Mouse (Mus musculus): ENCODE measurements around the gene Pctp. TPM values are rescaled to one million over a fixed set of nuclear protein-coding genes. Genes with fewer than 3 reads are reported as not detected.
A peak's percentile ranks its signal among the peaks of the same experiment; 100 is the strongest.

The Pctp gene
- total RNA-seq, 2 experiments from 2014 or later, result 2.3 to 3.1 TPM

DNA sequence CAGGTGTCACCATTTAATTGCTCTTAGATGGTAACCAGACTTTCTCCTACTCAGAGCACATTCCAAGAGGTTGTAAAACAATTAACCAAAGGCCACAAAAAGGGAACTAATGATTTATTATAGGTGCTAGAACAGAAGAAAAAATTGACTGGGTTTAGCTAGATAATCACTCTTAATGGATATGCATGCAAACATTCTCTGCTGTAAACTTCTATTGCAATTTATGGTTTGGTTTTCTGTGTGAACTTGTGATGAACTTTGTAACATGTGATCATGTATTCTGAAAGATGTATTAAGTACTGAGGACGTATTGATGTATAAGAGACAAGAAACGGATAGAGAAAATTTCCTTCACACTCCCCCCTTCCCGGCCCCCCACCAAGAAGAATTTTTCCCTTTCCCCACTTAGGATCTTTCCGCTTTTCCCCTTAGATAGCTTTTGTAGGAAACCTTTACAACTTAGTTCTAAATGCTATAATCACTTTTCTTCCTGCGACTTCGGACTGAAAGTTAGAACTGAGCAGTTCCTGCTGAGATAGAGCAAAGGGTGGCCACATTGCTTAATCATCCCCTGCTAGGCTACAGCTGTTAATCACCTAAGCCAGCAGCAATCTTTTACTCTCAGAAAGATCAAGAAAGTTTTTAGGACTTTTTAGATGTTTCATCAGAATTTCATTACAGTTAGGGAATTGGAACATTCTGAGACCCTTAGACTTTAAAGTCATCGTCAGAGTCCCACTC is 5.3 kb upstream of the Pctp start:
- no peak for DNase-seq

DNA sequence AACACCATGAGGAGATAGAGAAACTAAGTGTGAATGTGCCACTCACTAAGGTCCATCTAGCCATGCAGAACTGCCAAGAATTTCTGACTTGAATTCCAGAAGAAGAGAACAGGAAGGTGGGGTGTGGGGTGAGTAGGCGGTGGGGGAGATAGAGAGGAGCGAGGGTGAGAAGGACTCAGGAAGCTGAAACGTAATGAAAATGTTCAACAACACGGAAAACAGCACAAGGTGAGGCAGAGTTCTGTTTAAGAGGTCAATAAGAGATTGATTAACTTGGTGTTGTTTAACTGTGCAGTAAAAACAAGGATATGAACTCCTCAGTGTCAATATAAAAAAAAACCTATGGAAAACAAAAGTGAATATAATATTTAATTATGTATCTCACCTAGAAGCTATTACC is 3.4 kb upstream of the Pctp start:
- DNase-seq, result no peak

DNA sequence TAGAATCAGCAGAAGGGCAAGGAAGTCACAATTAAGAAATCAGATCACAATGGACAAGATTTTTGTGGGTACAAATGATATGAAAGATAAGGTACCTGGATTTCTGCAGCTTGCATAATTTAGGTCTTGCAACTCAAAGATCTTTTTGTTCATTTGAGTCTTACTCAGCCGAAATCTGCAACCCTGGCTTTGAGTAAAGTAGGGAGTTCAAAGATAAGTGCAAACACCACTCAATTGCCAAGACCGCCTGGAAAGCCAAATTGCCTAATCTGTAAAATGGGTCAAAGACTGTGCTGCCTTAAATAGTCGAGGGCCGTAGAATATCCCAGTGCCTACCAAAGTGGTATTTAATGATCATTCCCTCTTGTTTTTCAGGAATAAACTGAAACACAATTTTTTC is 692 bp upstream of the Pctp start:
- no peak for DNase-seq

DNA sequence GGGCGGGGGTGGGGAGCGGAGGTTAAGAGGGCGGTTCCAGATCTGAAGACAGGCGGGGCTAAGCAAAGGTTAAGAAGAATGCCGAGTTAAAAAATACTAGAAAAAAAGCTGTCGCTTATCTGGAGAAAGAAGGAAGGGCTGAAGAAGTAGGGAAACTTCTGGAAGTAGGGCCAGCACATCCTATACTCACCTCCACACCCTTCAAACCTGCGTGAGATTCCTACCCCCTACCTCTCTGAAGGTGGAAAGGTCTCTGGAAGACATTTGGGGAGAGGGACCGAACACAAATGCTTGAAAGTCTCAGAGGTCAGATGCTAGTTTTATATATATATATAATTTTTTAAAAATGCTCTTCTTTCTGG is 274 bp upstream of the Pctp start:
- DNase-seq, result no peak

DNA sequence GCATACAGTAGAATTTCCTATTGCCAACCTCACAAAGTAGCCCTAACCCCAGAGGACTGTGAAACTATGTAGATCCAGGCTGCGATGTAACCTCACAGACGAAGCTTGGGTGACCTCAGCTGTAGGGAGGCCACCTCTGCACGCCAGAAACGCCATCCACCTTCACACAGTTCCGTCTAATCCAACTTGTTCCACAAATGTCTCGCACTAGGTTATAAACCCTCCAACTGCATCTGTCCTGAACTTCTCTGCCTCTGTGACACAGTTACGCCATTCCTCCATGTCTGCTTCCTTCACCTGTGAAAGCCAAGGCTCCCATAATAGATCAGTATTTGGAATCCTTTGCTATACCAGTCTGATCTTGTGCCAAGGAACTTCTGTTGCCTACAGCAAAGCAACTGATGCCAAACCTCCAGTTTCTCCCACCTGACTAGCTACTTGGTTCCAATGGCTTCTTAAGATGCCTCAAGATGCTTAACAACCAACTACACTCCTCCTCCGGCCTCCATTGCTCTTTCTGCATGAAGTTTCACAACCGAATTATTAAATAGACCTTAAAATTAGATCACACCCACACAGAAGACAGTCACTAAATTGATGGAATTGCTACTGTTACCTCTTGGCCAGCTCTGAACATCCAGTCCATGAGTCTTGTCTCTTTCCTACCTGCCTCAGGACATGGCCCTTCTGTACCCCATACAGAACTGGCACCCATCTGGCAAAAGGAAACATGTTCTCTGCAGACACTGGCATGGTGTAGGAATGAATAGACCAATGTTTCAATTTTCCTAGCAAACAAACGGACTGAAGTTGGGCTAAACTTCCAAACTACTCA is 1.1 kb downstream of the Pctp start:
- no peak for DNase-seq

DNA sequence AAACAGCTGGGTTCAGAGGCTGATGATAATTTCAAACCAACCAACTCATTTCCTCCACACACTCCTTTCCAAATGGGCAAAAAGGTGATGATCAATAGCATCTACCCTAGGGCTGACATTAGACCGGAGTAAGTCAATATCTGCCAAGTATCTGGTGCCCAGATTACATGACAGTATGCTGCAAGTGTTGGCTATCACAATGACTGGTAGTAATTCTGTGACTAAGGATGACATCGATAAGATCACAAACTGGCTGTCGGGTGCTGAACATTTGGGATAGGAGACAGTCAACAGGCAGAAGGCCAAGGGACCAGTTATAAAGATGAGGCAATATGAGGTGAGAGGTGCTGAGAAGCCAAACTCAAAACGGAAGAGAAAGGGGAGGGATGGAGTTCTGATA is 2.0 kb downstream of the Pctp start:
- no peak for DNase-seq

DNA sequence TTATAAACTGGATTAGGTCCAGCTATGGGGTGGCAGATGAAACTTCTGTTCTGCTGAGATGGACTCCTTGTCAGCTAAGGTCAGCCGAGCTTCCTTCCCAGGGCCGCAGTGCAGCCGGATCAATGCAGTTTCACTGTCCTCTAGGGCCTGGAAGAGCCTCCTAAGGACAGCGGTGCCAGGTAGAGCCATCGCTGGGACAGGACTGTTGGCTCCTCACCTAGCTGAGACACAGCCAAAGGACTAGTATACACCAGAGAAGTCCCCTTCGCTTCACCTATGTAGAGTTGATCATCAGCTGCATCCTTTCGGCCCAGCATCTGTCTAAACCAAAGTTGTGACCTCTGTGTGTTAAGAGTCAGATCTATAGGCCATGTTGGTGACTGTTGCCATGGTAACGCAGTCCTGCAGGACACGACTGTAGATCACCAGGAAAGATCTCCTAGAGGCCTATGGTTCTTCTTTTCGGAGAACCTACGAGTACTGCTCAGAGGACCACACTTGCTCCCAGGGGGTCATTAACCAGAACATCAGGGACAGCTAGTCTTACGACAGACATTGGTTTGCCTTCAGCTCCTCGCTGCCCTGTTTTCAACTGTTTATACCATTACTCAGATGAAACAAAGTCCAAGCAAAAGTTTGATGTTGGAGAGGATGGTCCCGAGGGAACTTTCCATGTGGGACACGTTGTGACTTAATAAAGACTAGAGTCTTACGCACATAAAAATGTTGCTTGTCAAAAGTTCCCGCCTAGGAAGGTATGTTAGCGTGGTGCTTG is 3.5 kb downstream of the Pctp start:
- DNase-seq, result no peak

DNA sequence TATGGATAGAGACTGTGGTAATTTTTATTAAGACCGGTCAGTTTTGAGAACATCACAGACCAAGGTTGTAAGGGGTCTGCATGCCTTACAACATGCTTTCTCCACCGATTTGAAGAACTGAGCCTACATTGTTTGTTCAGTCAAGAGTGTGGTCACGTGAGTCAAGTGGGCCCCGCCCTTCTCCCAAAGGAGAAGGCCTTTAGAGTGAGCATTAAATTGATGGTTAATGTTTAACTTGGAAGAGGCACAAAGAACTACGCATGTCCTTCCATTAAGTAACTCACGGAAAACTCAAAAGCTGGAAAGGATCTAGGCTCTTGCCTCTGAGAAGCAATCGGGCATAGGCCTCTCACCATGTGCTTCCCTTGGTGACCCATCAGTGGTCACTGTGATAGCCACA is 5.8 kb downstream of the Pctp start:
- DNase-seq, result no peak

DNA sequence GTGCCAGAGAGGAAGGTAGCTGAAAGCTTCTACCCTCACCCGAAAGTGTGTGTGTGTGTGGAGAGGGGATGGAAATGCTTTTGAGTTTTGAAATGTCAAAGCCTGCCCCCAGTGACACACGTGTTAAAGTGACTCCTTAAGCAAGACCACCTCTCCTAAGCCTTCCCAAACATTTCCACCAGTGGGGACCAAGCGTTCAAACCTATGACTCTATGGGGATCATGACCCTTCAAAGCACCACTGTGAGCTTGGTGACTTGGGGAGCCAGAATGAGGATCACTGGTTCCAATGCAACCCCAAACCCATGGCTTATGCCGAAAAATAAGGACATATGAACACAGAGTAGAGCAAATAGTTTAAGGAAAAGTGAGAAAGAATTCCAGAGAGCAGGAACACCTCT is 6.3 kb downstream of the Pctp start:
- DNase-seq, result no peak

DNA sequence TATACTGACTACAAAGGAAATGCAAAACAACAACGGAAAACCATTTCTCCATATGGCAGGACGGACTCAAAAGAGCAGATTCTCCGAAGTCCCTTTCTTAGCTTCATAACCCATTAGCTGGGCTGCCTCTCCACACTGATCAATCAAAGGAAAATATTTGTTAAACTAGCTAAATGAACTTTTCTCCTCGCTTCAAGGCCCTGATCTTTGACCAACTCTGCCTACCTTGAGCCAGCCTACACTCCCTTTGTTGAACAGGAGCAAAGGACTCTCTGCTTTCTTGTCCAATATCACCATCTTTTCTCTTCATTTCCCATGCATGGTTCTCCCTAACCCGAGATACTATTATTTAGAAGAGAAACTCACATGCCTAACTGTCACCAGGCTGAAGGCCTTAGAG is 7.1 kb downstream of the Pctp start:
- no peak for DNase-seq

DNA sequence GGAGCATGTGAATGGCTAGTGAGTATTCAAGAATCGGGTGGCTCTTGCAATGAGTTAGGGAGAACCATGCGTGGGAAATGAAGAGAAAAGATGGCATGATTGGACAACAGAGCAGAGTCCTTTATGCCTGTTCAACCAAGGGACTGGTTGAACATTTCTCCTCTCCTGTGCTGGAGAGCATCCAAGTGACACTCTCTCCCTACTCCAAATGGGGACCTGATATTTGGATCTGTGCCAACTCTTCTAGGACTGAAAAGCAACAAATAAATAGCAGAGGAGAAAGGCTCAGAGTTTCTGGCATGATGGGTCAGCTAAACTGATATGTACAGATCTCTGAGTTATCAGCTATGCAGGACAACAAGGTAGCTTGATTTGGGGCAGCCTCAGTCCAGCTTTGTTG is 8.0 kb downstream of the Pctp start:
- DNase-seq, result no peak

DNA sequence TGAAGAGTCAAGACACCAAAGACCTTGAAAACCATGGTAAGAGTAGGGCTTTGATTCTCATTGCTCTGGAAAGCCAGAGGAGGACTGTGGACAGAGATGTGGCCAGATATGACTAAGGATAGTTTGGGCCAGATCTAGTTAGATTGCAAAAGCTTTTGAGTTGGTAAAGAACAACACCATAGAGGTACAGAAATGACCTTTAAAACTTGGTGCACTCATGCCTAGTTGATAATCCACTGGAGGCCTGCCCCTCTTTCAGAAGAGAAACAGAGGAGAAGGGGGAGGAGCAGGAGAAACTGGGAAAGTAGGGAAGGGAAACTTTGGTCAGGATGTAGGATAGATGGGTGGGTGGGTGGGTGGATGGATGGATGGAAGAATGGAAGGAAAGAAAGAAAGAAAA is 11.0 kb downstream of the Pctp start:
- no peak for DNase-seq

DNA sequence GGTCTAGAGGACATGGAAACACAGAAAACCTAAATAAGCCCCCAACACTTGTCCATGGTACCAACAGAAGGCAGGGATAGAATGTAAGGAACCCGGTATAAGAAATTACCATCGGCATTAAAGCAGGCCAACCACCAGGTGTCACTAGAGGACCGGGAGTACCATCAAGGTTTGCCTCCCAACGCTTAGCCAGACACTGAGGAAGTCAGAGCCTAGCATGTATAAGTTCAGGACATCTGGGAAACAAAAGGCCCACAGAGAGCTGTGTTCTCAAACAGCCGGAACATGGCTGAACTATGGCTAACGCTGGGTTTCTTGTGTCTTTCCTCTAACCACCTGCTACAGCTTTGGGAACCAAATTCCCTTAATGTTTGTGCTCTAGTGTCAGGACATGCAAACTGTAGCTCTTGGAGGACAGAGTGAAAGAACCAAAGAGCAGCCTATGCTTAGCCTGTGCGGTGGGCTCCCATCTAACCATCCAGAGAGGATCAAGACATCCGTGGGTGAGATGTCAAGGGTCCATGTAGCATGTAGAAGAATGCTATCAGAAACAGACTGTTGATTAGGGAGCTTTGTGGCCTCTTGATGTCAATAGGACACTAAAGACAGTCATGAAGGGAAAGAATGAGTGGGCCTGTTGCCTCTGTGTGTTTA is 13.6 kb downstream of the Pctp start:
- peak; percentile 79 for DNase-seq

DNA sequence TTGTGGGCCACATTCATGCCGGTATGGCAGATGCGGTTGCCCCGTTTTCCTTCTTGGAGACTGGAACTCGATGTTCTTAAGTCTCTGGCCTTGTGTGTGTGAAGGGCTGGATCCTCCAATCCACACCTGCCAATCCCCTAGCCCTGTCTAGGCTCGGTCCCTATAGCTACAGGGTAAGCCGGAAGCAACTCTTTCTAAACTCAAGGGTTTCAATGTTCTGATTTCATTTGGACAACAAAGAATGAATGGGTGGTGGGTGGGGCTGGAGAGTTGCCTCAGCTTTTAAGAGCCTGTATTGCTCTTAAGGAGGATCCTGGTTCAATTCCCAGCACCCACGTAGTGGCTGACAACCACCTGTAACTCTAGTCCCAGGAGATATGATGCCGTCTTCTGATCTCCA is 16.2 kb downstream of the Pctp start:
- DNase-seq, result no peak

DNA sequence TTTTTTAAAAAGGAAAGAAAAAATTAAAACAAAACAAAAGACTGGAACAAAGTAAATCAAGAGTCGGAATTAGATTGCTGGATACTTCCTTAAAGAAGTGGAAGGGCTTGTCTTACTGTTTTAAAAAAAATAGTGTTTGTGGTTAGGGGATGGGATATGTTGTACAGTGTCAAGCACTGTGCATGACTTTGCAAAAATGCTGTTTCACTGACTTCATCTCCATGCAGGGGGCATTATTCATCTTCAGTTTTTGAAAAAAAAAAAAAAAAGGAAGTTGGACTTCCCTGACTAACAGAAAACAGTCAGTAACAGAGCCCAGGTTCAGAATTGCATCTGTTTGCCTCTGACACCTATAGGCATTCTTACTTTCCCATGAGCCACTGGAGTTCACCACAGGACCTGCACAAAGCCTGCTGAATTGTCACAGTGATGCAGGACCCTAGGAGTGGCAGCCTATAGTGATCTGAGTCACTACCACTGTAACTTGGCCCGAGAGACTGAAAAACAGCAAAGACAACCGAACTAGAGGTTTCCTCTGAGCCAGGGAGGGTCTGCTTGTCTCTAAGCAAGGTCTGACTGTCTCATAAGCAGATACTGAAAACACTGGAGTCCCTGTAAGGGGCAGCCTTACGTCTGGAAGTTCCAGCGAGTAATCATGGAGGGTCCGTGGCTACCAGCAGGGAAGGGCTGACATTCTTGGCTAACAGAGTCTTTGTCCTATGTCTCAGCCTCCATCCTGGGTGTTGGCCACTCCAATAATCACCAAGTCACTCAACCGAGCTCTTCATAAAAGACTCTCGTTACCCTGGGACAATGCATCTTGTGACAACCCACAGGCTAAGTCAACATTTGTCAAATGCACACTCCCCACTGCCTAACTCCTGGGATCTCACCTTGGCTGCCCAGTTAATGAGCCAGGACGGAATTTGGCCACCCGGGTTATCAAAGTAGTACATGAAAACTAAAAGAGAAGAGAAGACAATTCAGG is 17.2 kb downstream of the Pctp start:
- DNase-seq, result no peak

DNA sequence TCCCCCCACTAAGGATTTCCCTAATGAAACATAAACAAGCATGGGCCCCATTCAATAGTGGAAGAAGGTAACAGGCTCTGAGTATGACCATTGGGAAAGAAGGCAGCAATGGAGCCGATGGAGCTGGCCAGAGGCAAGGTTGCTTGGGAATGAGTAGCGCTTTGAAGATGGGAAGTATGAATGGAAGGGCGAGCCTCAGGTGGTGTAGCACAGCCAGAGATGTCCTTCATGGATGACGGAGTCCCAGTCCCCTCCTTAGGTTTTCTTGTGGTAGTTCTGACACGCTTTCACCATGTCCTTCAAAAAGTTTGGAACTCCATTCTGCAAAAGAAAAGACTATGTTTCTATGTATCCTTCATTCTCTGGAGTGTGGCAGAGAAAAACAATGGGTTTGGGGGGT is 18.3 kb downstream of the Pctp start:
- DNase-seq, result no peak

DNA sequence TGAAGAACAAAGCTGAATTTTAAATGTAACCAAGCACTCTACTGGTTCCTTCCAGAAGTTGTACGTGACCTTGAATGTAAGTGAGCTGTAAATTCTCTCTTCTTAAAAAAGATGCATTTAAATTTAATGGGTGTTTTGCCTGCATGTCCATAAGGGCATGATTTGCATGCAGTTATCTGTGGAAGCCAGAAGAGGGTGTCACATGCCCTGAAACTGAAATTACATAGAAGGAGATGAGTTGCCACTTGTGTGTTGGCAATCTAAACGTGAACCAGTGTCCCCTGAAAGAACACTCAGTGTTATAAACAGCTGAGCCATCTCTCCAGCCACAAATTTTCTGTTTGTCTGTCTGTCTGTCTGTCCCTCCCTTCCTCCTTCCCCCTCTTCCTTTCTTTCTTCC is 19.8 kb downstream of the Pctp start:
- DNase-seq, result no peak

DNA sequence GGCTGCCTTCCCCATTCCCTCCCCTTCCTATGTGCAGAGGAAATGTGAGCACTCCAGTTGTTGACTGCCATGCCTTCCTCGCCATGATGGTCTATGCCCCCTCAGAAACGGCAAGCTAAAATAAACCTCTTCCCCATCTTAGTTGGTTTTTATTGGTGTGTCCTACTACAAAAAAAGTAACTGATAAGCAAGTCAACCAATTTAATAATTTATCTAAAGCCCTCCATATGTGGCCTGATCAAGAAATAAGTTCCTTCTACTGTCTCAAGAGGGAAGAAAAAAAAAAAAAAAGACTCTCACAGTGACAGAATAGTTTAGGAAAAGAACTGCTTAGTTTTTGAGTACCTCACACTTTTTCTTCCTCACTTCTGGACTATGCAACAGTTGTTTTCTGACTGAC is 22.6 kb downstream of the Pctp start:
- DNase-seq, result no peak

DNA sequence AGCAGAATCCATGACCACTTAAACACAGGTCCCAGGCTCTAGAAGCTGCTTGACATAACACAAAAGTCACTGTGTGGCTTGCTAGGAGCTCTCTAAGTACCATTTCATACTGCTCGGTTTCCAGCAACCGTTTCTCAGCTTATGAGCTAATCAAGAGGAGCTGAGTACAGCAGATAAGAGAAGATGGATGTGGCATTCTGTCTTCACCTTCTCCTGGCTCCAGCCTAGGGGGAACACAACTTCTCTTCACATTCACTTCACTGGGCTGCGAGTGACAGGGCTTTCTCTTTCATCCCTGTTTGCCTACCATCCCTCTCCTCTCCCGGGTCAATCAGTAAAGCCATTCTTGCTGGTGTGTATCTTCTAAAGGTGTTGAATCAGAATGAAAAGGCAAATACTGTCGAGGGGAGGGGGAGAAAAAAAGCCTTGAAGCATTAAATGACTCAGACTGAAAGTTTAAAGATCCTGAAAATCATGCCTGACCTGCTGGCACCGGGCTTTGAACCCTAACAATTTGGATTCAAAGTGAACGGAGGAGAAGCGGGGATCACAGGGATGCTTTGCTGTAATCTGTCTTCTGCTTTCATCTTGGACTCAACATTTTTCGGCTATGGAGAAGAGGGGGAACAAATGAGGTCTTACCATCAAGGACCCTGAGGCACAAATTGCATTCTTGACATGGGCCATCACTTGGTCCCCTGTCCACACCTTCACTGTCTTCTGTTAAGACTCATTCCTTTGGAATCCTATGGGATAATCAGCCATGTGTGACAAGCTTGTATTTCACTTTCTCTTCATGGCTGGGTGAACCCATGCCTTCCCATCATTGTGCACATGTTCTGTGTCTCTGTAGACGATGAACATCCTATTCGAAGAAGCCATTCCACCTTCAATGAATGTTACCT is 23.5 kb downstream of the Pctp start:
- DNase-seq, result no peak

DNA sequence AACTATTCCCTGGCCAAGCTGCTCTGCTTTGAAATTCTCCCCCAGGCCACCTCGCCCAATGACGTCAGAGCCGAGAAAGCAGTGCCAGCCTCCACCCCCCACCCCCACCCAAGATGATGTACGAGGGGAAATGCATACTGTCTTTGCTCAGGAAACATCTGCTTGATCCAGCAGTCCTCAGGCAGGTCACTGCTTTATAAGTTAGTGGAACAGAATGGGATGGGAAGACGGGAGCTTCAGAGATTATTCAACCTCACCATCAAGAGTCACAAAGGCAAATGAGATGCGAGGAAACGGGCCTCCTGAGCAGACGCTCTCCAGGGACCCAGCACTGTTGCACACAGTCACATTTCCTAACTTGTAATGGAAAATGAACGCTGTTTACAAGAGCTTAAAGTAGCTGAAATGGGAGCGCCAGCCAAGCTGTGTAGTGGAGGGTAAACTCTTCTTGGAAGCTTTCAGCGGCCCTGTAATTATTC is 24.3 kb downstream of the Pctp start:
- DNase-seq, result peak; percentile 41

Measured in gastrocnemius, postnatal 10 days (tissue).